Mouse (Mus musculus): Measurements from ENCODE around the gene Prlr.

DNA sequence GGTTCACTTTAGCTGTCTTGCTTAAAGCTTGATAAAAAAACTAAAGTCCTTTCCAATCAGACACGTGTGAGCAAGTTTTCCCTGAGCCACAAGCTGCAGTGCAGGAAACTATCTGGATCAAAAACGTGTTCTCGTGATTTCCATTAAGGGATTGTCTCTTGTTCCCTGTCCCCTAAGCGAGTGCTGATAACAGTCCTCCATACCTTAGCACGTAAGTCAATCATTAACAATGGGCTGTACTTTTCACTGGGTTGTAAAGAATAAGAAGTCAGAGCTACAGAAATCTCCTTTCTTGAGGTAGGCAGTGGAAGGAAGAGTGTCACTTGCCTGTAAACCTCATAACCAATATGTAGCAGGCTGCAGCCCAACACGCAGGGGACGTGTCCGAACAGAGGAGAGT is 38.7 kb downstream of the Prlr start:
- no peak for TF ChIP-seq POLR2A (IDR thresholded peaks at IDR 0.05; ENCODE audit: extremely low read depth, insufficient read depth, low read length)
- TF ChIP-seq CTCF (IDR thresholded peaks at IDR 0.05; ENCODE audit: extremely low read depth, insufficient read depth, low read length), result no peak
